Mouse (Mus musculus): ENCODE data around the gene Ssbp3.

Gene Ssbp3

GRCm38 (mm10) chr4:106985899-106986832 is 75.7 kb downstream of the Ssbp3 start:
- no peak for DNase-seq (ENCODE audit: low spot score)

- DNase-seq (ENCODE audit: low spot score): peak; percentile 83
These were observed 77.3 kb downstream of the Ssbp3 start for GRCm38 (mm10) chr4:106987725-106988364.

GRCm38 (mm10) chr4:106988886-106989225 is 78.4 kb downstream of the Ssbp3 start:
- DNase-seq (ENCODE audit: low spot score): no peak

GRCm38 (mm10) chr4:106989226-106989983 is 78.9 kb downstream of the Ssbp3 start:
- no peak for DNase-seq (ENCODE audit: low spot score)

- no peak for DNase-seq (ENCODE audit: low spot score)
These were observed 82.6 kb downstream of the Ssbp3 start for GRCm38 (mm10) chr4:106993053-106993452.

- no peak for DNase-seq (ENCODE audit: low spot score)
These were observed 83.8 kb downstream of the Ssbp3 start for GRCm38 (mm10) chr4:106994252-106994651.

- DNase-seq (ENCODE audit: low spot score): no peak
These were observed 84.6 kb downstream of the Ssbp3 start for GRCm38 (mm10) chr4:106995069-106995468.

GRCm38 (mm10) chr4:106995513-106995912 is 85.0 kb downstream of the Ssbp3 start:
- no peak for DNase-seq (ENCODE audit: low spot score)

- DNase-seq (ENCODE audit: low spot score): peak; percentile 48
These were observed 86.0 kb downstream of the Ssbp3 start for GRCm38 (mm10) chr4:106996305-106997076.

- DNase-seq (ENCODE audit: low spot score): no peak
These were observed 90.8 kb downstream of the Ssbp3 start for GRCm38 (mm10) chr4:107001259-107001810.

- DNase-seq (ENCODE audit: low spot score): no peak
These were observed 91.5 kb downstream of the Ssbp3 start for GRCm38 (mm10) chr4:107001916-107002488.

- DNase-seq (ENCODE audit: low spot score): no peak
These were observed 92.1 kb downstream of the Ssbp3 start for GRCm38 (mm10) chr4:107002517-107003165.

- DNase-seq (ENCODE audit: low spot score): no peak
These were observed 92.7 kb downstream of the Ssbp3 start for GRCm38 (mm10) chr4:107003199-107003598.

- no peak for DNase-seq (ENCODE audit: low spot score)
These were observed 93.3 kb downstream of the Ssbp3 start for GRCm38 (mm10) chr4:107003786-107004185.

- no peak for DNase-seq (ENCODE audit: low spot score)
These were observed 93.8 kb downstream of the Ssbp3 start for GRCm38 (mm10) chr4:107004346-107004745.

GRCm38 (mm10) chr4:107005166-107005565 is 94.7 kb downstream of the Ssbp3 start:
- no peak for DNase-seq (ENCODE audit: low spot score)

- DNase-seq (ENCODE audit: low spot score): no peak
These were observed 95.7 kb downstream of the Ssbp3 start for GRCm38 (mm10) chr4:107006229-107006628.

- no peak for DNase-seq (ENCODE audit: low spot score)
These were observed 96.3 kb downstream of the Ssbp3 start for GRCm38 (mm10) chr4:107006807-107007206.

- DNase-seq (ENCODE audit: low spot score): no peak
These were observed 96.9 kb downstream of the Ssbp3 start for GRCm38 (mm10) chr4:107007359-107007758.

GRCm38 (mm10) chr4:107008161-107008560 is 97.7 kb downstream of the Ssbp3 start:
- DNase-seq (ENCODE audit: low spot score): no peak

GRCm38 (mm10) chr4:107009548-107009947 is 99.0 kb downstream of the Ssbp3 start:
- DNase-seq (ENCODE audit: low spot score): no peak
